ENCODE assay signal across 15 mouse cellular contexts in the genomic region with DNA sequence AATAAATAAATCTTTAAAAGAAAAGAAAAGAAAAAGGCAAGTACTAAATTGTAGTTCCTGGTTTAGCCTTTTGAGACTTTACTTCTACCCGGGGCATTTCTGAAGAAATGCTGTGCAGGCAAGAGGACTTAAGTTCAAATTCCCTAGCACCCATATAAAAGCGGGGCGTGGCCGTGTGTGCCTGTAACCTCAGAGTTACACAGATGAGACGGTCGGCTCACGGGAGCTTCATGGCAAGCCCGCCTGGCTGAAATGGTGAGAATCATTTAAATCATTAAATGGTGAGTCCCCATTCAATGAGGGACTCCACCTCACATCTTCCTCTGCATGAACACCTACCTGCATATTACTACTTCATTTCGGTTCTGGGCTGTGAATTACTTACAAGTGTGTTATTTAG. TPM values are rescaled to one million over a fixed set of nuclear protein-coding genes. Genes with fewer than 3 reads are reported as not detected.
A peak's percentile ranks its signal among the peaks of the same experiment; 100 is the strongest.
DNase-seq lines count a peak whose midpoint lies in the region; ATAC-seq and TF ChIP-seq lines count a peak whose summit lies in the region.
"Had no signal": no experiment of that assay in that cellular context is flagged by ENCODE, and none has a peak within 500 bp of the region (broad histone marks: within the 10 kb centered on the region; RNA-seq: fewer than 3 reads in every experiment).

No protein-coding gene starts in this region.

- H3K27me3 ChIP-seq in intestine, embryonic 15.5 days (replicated peaks), result no peaks in the 10 kb centered on the region
- no peaks in the 10 kb centered on the region for H3K27me3 ChIP-seq in small intestine, adult 2 months (ENCODE audit: control insufficient read depth, insufficient read depth, low read length)
- H3K27me3 ChIP-seq: embryonic facial prominence, embryonic 12.5 days; forebrain, embryonic 12.5 days; heart, embryonic 13.5 days; hindbrain, embryonic 13.5 days; Patski had no signal

- no peak overlapping the region for H3K9ac ChIP-seq in intestine, embryonic 15.5 days
- H3K9ac ChIP-seq: embryonic facial prominence, embryonic 12.5 days; forebrain, embryonic 12.5 days; heart, embryonic 13.5 days; hindbrain, embryonic 13.5 days had no signal

- H3K36me3 ChIP-seq in intestine, embryonic 15.5 days, result no peaks in the 10 kb centered on the region
- H3K36me3 ChIP-seq in small intestine, adult 2 months (ENCODE audit: control insufficient read depth, insufficient read depth, low read length), result no peaks in the 10 kb centered on the region
- H3K36me3 ChIP-seq: embryonic facial prominence, embryonic 12.5 days; forebrain, embryonic 12.5 days; heart, embryonic 13.5 days; hindbrain, embryonic 13.5 days had no signal

- WGBS in intestine, embryonic 15.5 days, result 53% methylated on average over 9 of the region's 9 CpGs
- WGBS in small intestine, adult 2 months, result 20% methylated on average over 9 of the region's 9 CpGs

- 0 out of 2 replicates have a peak overlapping the region, but pooled peaks have one; percentile 17 for H3K4me2 ChIP-seq in intestine, embryonic 15.5 days (replicated peaks)
- H3K4me2 ChIP-seq: embryonic facial prominence, embryonic 12.5 days; forebrain, embryonic 12.5 days; heart, embryonic 13.5 days; hindbrain, embryonic 13.5 days had no signal

- no peaks in the 10 kb centered on the region for H3K4me1 ChIP-seq in intestine, embryonic 15.5 days (replicated peaks)
- H3K4me1 ChIP-seq in small intestine, adult 2 months (ENCODE audit: control insufficient read depth, insufficient read depth, insufficient read length, low read length), result peaks cover 6% of the 10 kb centered on the region
- H3K4me1 ChIP-seq: embryonic facial prominence, embryonic 12.5 days; forebrain, embryonic 12.5 days; heart, embryonic 13.5 days; hindbrain, embryonic 13.5 days had no signal

- DNase-seq in ES-CJ7 (ENCODE audit: low read depth, low spot score) (peak; percentile 53), R1 (ENCODE audit: low read depth, low spot score) (peak; percentile 46)
- DNase-seq in frontal cortex, postnatal 25 days (ENCODE audit: low spot score in 2 of 2), result no peak
- no peak for DNase-seq in ovary, postnatal 10 days (ENCODE audit: low spot score)
- no peak for DNase-seq in ovary, adult 18-20 months (ENCODE audit: low spot score)
- DNase-seq: adrenal gland, adult 8-10 months; gastrocnemius, postnatal 14 days; kidney, adult 11 months had no signal

- no peak overlapping the region for H3K27ac ChIP-seq in intestine, embryonic 15.5 days
- H3K27ac ChIP-seq in small intestine, adult 2 months (ENCODE audit: insufficient read depth, low read depth, low read length), result no peak overlapping the region
- H3K27ac ChIP-seq: embryonic facial prominence, embryonic 12.5 days; forebrain, embryonic 12.5 days; heart, embryonic 13.5 days; hindbrain, embryonic 13.5 days had no signal

- H3K4me3 ChIP-seq in intestine, embryonic 15.5 days (replicated peaks), result no peak overlapping the region
- peak overlapping the region; percentile 31 for H3K4me3 ChIP-seq in small intestine, adult 2 months (ENCODE audit: low read depth, low read length)
- H3K4me3 ChIP-seq: embryonic facial prominence, embryonic 12.5 days; forebrain, embryonic 12.5 days; heart, embryonic 13.5 days; hindbrain, embryonic 13.5 days had no signal

- TF ChIP-seq CTCF in small intestine, adult 2 months (IDR thresholded peaks at IDR 0.05; ENCODE audit: extremely low read depth, insufficient read length, insufficient replicate concordance, low read depth, low read length), result no peak

- no peak for TF ChIP-seq POLR2A in small intestine, adult 2 months (IDR thresholded peaks at IDR 0.05; ENCODE audit: low read depth, low read length)

- ATAC-seq in intestine, embryonic 15.5 days, result 0 out of 2 replicates have a peak, but pooled peaks have one; percentile 36
- ATAC-seq: Patski had no signal

- H3K9me3 ChIP-seq in intestine, embryonic 15.5 days, result no peaks in the 10 kb centered on the region
- H3K9me3 ChIP-seq: embryonic facial prominence, embryonic 12.5 days; forebrain, embryonic 12.5 days; heart, embryonic 13.5 days; hindbrain, embryonic 13.5 days had no signal

RNA-seq across cellular contexts. Expression of gene Casp8, which starts 25.5 kb away (rescaled TPM):
- 51.6 and 52.8 TPM in 2 replicates for polyA plus RNA-seq in intestine, embryonic 15.5 days (2015; fragmentation: Nextera tagmentation; extraction: Ambion mirVana)
- polyA plus RNA-seq in small intestine, adult 2 months (2012; rRNA removed), result 4.1 and 9.4 TPM in 2 replicates

RNA-seq across cellular contexts. Expression of gene Cflar, which starts 58.4 kb away (rescaled TPM):
- 29.2 and 30.0 TPM in 2 replicates for polyA plus RNA-seq in intestine, embryonic 15.5 days (2015; fragmentation: Nextera tagmentation; extraction: Ambion mirVana)
- polyA plus RNA-seq in small intestine, adult 2 months (2012; rRNA removed), result 9.8 and 29.5 TPM in 2 replicates

Comparison
In these comparisons a context has a peak if more than half of its experiments do, and no peak if none do; other contexts are left out.
1. DNase-seq: peak in ES-CJ7 (single experiment) and R1 (single experiment); none in frontal cortex, postnatal 25 days (0 of 2), ovary, postnatal 10 days (single experiment) and ovary, adult 18-20 months (single experiment).